Mouse (Mus musculus) limb, embryonic 14.5 days (tissue): ENCODE results near the gene Sfswap. TPM values are rescaled to one million over a fixed set of nuclear protein-coding genes. Genes with fewer than 3 reads are reported as not detected.
A peak's percentile ranks its signal among the peaks of the same experiment; 100 is the strongest.

ENCODE experiments used
- ATAC-seq: fragments of 200-750 bp; cut with Nextera tagmentation; 2 replicates; pipeline ENCODE4 v1.8.0; 2017; ENCODE audit warnings: low read depth, moderate number of reproducible peaks, moderate TSS enrichment; ENCODE audit not compliant: low FRiP score
- DNase-seq: peaks from one replicate; pipeline ENCODE4 v3.0.0-alpha.2; 2015; ENCODE audit warnings: low spot score
- H3K27ac ChIP-seq: fragments of 300-500 bp; sonication (generic); replicated peaks from 2 replicates; pipeline ENCODE4 v1.5.1; 2014; ENCODE audit warnings: low read depth, mild to moderate bottlenecking, low read length, moderate library complexity, mixed read lengths
- H3K27me3 ChIP-seq: fragments of 300-500 bp; sonication (generic); 2 replicates; pipeline ENCODE4 v1.6.1; 2014; ENCODE audit warnings: low read length, mixed read lengths; ENCODE audit not compliant: control insufficient read depth, insufficient read depth
- H3K36me3 ChIP-seq: fragments of 300-500 bp; sonication (generic); 2 replicates; pipeline ENCODE4 v1.6.1; 2014; ENCODE audit warnings: mild to moderate bottlenecking, low read length, moderate library complexity, mixed read lengths; ENCODE audit not compliant: control insufficient read depth, insufficient read depth
- H3K4me1 ChIP-seq: fragments of 300-500 bp; sonication (generic); 2 replicates; pipeline ENCODE4 v1.6.1; 2014; ENCODE audit warnings: antibody characterized with exemption, low read length, mixed read lengths; ENCODE audit not compliant: control insufficient read depth, insufficient read depth
- H3K4me2 ChIP-seq: fragments of 300-500 bp; sonication (generic); replicated peaks from 2 replicates; pipeline ENCODE4 v1.6.1; 2014; ENCODE audit warnings: low read depth, mild to moderate bottlenecking, low read length, moderate library complexity; ENCODE audit not compliant: severe bottlenecking
- H3K4me3 ChIP-seq: fragments of 300-500 bp; sonication (generic); replicated peaks from 2 replicates; pipeline ENCODE4 v1.5.1; 2014; ENCODE audit warnings: low read length
- H3K9ac ChIP-seq: fragments of 300-500 bp; sonication (generic); 2 replicates; pipeline ENCODE4 v1.6.1; 2014; ENCODE audit warnings: mild to moderate bottlenecking, low read depth, low read length, moderate library complexity; ENCODE audit not compliant: severe bottlenecking
- H3K9me3 ChIP-seq: fragments of 300-500 bp; sonication (generic); 2 replicates; pipeline ENCODE4 v1.6.1; 2016; ENCODE audit warnings: low read length; ENCODE audit not compliant: control insufficient read depth
- POLR2A ChIP-seq: fragments of 200-500 bp; IDR thresholded peaks from 2 replicates; pipeline ENCODE4 v1.8.0; 2012; ENCODE audit warnings: inconsistent platforms, mild to moderate bottlenecking, moderate library complexity, borderline replicate concordance; ENCODE audit not compliant: insufficient read depth, insufficient read length; ENCODE audit errors: extremely low read depth
- WGBS: fragments of 180-500 bp; shearing (Covaris S2); extraction: QIAGEN DNeasy Blood & Tissue Kit; methylation state at CpG from one replicate; pipeline ENCODE4 v1.1.7; 2014; 5-methylcytosine and 5-hydroxymethylcytosine counted together
- polyA plus RNA-seq, 2 experiments: library from polyadenylated mRNA; depleted of rRNA in 1 of 2; stranded (reverse) in 1 of 2; unstranded in 1 of 2; fragments of >200 nt; fragmentation: Nextera tagmentation in 1 of 2; extraction: Ambion mirVana in 1 of 2; gene quantifications; 2 replicates each; pipeline versions ENCODE4 v1.2.1 to v1.2.3; 2012 to 2014

The Sfswap gene
- polyA plus RNA-seq, 2 experiments: 53.8 to 178 TPM

DNA sequence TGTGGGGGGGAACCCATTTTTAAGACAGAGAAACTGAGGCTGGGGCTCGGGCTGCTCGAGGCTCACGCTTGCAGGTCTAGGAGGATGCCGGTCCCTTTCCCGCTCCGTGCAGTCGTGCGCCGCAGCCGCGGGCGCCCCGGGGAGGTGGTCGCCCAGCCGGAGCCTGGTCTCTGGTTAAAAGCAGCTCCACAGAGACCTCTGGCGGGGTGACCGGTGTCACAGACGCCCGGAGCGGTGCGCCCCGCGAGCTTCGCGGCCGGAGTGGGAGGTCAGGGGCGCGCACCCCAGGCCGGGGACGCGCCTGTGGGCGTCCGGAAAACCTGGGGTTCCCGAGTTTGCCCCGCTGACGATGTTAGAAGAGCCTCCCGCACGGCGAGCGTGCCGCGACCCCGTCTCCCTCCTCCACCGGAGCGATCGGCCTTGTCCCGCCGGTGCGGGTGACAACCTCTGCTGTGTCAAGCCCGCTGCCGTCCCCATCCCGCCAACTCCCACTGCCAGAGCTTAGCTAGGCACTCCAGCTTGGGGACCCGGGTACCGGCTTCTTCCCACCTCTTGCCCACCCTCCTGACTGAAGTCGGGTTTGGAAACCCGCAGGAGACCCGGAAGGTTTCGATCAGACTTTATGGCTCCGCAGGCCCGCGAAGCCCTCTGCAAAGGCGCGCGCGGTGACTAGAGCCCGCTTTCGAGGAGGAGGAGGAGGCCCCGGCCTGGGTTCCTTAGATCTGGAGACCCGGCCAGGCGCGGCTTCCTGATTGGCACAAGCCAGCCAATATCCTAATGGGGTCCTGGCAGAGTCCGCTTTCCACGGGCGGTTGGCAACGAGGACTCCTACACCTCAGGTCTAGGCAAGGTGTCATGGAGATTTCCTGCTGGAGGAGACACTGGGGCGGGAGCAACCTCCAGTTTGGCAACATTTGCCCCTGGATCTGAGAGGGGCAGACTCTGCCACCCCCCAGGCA, 83.8 kb downstream of the Sfswap start:
- WGBS: under 1% methylated on average over 49 of the region's 76 CpGs

GRCm38 (mm10) chr5:129586016-129586415, 85.0 kb downstream of the Sfswap start:
- Histone ChIP-seq H3K4me3 (peak overlapping the region; percentile 69), H3K4me1 (peaks cover 10% of the 10 kb centered on the region), H3K9ac (peak overlapping the region; percentile 52), H3K36me3 (no peaks in the 10 kb centered on the region), H3K27ac (no peak overlapping the region), H3K27me3 (peaks cover 32% of the 10 kb centered on the region), H3K9me3 (no peaks in the 10 kb centered on the region), H3K4me2 (peak overlapping the region; percentile 100)
- DNase-seq (peak; percentile 71), ATAC-seq (peak; percentile 38; the same call in 1 of the 2 replicates)
- TF ChIP-seq POLR2A: no peak
- 0% methylated on average over 12 of the region's 17 CpGs for WGBS

More for the DNA sequence above, 83.8 kb downstream of the Sfswap start:
- ATAC-seq: no peak
- Histone ChIP-seq H3K9ac (peak overlapping the region; percentile 58), H3K4me2 (peak overlapping the region; percentile 100), H3K9me3 (no peaks in the 10 kb centered on the region), H3K36me3 (no peaks in the 10 kb centered on the region), H3K27me3 (peaks cover 32% of the 10 kb centered on the region), H3K27ac (no peak overlapping the region), H3K4me1 (peaks cover 10% of the 10 kb centered on the region), H3K4me3 (peak overlapping the region; percentile 69)
- no peak for TF ChIP-seq POLR2A
- no peak for DNase-seq

DNA sequence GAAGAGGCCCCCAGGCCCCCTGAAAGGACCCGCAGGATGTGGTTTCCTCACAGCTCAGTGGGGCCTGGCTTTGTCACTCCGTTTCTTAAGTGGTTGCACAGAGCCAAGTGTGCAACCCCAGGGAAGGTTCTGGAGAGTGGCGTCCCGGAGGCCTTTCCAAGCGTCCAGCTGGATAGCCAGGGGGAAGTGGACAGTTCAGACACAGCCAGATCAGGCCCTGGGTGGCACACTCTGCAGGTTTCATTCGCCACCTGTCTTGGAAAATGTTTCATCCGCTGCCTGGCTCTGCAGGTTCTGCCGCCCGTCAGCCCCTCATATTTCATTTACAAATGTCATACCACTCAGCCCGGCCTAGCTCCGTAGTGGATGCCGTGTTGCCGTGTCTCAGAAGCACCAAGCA, 85.5 kb downstream of the Sfswap start:
- DNase-seq (no peak), ATAC-seq (no peak)
- Histone ChIP-seq H3K9ac (peak overlapping the region; percentile 52), H3K27ac (no peak overlapping the region), H3K4me1 (peaks cover 10% of the 10 kb centered on the region), H3K4me3 (peak overlapping the region; percentile 69), H3K4me2 (peak overlapping the region; percentile 100), H3K27me3 (peaks cover 32% of the 10 kb centered on the region), H3K36me3 (no peaks in the 10 kb centered on the region), H3K9me3 (no peaks in the 10 kb centered on the region)
- TF ChIP-seq POLR2A: no peak
- 49% methylated on average over 13 of the region's 13 CpGs for WGBS

DNA sequence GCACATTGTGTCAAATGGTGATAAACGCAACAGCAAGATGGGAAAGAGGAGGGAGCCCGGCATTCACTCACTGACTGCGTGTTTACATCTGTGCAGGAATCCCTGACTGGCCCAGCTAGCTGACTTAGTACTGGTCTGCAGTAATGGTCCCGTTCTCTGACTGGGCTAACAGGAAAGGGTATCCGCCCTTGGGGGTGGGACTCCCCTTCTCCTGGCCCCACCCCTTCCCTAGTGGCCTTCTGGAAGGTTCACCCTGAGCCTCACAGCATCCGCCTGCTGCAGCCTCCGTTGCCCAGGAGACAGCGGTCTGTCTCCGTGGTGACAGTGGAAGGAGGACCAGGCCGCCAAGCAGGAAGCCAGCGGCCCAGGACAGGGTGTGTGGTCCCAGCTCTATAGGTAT, 89.9 kb downstream of the Sfswap start:
- Histone ChIP-seq H3K27me3 (peaks cover 1% of the 10 kb centered on the region; the same call in 1 of the 2 replicates), H3K9me3 (no peaks in the 10 kb centered on the region), H3K4me1 (peaks cover 1% of the 10 kb centered on the region), H3K36me3 (no peaks in the 10 kb centered on the region), H3K4me3 (no peak overlapping the region), H3K4me2 (no peak overlapping the region), H3K9ac (no peak overlapping the region), H3K27ac (no peak overlapping the region)
- DNase-seq: no peak
- ATAC-seq: no peak
- 8% methylated on average over 10 of the region's 11 CpGs for WGBS
- no peak for TF ChIP-seq POLR2A

DNA sequence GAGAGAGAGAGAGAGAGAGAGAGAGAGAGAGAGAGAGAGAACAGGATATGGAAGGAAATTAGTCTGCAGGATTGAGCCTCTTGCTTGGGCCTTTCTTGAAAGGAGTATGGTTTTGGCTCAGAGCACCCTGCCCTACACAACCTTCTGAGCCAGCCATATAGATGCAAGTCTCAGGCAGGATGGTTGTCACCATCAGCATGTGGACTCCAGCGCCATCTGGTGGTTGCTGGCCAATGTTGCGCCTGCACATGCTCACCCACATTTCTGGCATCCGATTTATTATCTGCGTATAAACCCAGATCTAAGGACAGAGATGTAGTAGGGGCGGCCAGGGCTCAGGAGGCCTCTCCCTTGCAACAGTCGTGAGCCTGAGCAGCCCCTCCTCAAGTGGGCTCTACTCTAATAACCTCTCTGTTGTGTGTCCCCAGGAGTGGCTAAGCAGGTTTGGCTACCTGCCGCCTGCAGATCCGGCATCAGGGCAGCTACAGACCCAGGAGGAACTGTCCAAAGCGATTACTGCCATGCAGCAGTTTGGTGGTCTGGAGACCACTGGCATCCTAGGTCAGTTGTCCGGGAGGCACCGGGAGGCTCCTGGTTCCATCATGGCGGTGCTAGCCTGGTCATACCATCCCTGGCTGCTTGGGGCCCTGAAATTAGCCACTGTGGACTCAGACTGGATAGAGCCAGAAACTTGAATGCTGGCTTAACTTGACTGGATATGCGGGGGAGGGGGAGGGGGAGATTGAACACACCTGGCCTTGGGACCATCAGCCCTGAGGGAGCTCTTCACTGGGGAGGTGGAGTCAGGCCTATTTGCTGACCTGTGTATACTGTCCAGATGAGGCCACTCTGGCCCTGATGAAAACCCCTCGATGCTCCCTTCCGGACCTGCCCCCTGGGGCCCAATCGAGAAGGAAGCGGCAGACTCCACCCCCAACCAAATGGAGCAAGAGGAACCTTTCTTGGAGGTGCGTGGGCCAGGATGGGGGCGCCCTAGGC, 93.4 kb downstream of the Sfswap start:
- DNase-seq (peak; percentile 82), ATAC-seq (peak; percentile 48; the same call in 1 of the 2 replicates)
- Histone ChIP-seq H3K4me3 (no peak overlapping the region), H3K4me1 (no peaks in the 10 kb centered on the region), H3K27me3 (no peaks in the 10 kb centered on the region), H3K27ac (no peak overlapping the region), H3K4me2 (no peak overlapping the region), H3K9me3 (no peaks in the 10 kb centered on the region), H3K36me3 (no peaks in the 10 kb centered on the region), H3K9ac (no peak overlapping the region)
- no peak for TF ChIP-seq POLR2A
- 33% methylated on average over 19 of the region's 19 CpGs for WGBS
